Mouse (Mus musculus): ENCODE measurements around the gene Slmap. TPM values are rescaled to one million over a fixed set of nuclear protein-coding genes. Genes with fewer than 3 reads are reported as not detected.
"Not testable (repeated sequence)": the region's sequence is repeated elsewhere in the genome, so short reads cannot be mapped to it uniquely, and the experiment has no call there.

Slmap gene
- total and polyA plus RNA-seq, 2 experiments: 10.5 to 50.8 TPM

- no peak overlapping the region for H3K27ac ChIP-seq (replicated peaks; ENCODE audit: insufficient read depth, low read depth, low read length)
- H3K36me3 ChIP-seq (ENCODE audit: control insufficient read depth, insufficient read depth, low read length): no peaks in the 10 kb centered on the region
- no peaks in the 10 kb centered on the region for H3K27me3 ChIP-seq (ENCODE audit: control insufficient read depth, insufficient read depth, low read length)
- H3K4me3 ChIP-seq (ENCODE audit: insufficient read depth, low read depth, low read length): no peak overlapping the region
- H3K4me1 ChIP-seq (ENCODE audit: control insufficient read depth, insufficient read depth, low read length): no peaks in the 10 kb centered on the region
- no peak overlapping the region for H3K9ac ChIP-seq (ENCODE audit: low read depth, low read length)
- 95% methylated on average over 13 of the region's 13 CpGs for WGBS
- TF ChIP-seq CTCF (IDR thresholded peaks at IDR 0.05; ENCODE audit: low read depth, low read length) (no peak), POLR2A (IDR thresholded peaks at IDR 0.05; ENCODE audit: extremely low read depth, insufficient read depth, low read length) (no peak)
- H3K79me2 ChIP-seq (ENCODE audit: control insufficient read depth, insufficient read depth, low read length): no peaks in the 10 kb centered on the region
- no peak for DNase-seq (ENCODE audit: extremely low read depth, low read depth, low spot score)
Observed at GRCm38 (mm10) chr14:26391866-26392265, 142.9 kb downstream of the Slmap start.

- not testable (repeated sequence) for H3K27me3 ChIP-seq (ENCODE audit: control insufficient read depth, insufficient read depth, low read length); DNase-seq (ENCODE audit: extremely low read depth, low read depth, low spot score); H3K4me1 ChIP-seq (ENCODE audit: control insufficient read depth, insufficient read depth, low read length); H3K36me3 ChIP-seq (ENCODE audit: control insufficient read depth, insufficient read depth, low read length); H3K27ac ChIP-seq (replicated peaks; ENCODE audit: insufficient read depth, low read depth, low read length); H3K9ac ChIP-seq (ENCODE audit: low read depth, low read length); H3K79me2 ChIP-seq (ENCODE audit: control insufficient read depth, insufficient read depth, low read length); H3K4me3 ChIP-seq (ENCODE audit: insufficient read depth, low read depth, low read length)
- 88% methylated on average over 2 of the region's 2 CpGs for WGBS
Observed at GRCm38 (mm10) chr14:26388961-26389360, 145.8 kb downstream of the Slmap start.

- not testable (repeated sequence) for H3K4me1 ChIP-seq (ENCODE audit: control insufficient read depth, insufficient read depth, low read length); H3K79me2 ChIP-seq (ENCODE audit: control insufficient read depth, insufficient read depth, low read length); H3K36me3 ChIP-seq (ENCODE audit: control insufficient read depth, insufficient read depth, low read length); H3K27me3 ChIP-seq (ENCODE audit: control insufficient read depth, insufficient read depth, low read length); DNase-seq (ENCODE audit: extremely low read depth, low read depth, low spot score); H3K27ac ChIP-seq (replicated peaks; ENCODE audit: insufficient read depth, low read depth, low read length); H3K9ac ChIP-seq (ENCODE audit: low read depth, low read length); H3K4me3 ChIP-seq (ENCODE audit: insufficient read depth, low read depth, low read length)
- WGBS: 15% methylated on average over 5 of the region's 5 CpGs
Observed at GRCm38 (mm10) chr14:26386999-26387398, 147.7 kb downstream of the Slmap start.

- H3K79me2 ChIP-seq (ENCODE audit: control insufficient read depth, insufficient read depth, low read length); DNase-seq (ENCODE audit: extremely low read depth, low read depth, low spot score); H3K4me3 ChIP-seq (ENCODE audit: insufficient read depth, low read depth, low read length); H3K27ac ChIP-seq (replicated peaks; ENCODE audit: insufficient read depth, low read depth, low read length); H3K4me1 ChIP-seq (ENCODE audit: control insufficient read depth, insufficient read depth, low read length); H3K27me3 ChIP-seq (ENCODE audit: control insufficient read depth, insufficient read depth, low read length); H3K9ac ChIP-seq (ENCODE audit: low read depth, low read length); H3K36me3 ChIP-seq (ENCODE audit: control insufficient read depth, insufficient read depth, low read length): not testable (repeated sequence)
- WGBS: 94% methylated on average over 2 of the region's 2 CpGs
Observed at GRCm38 (mm10) chr14:26385659-26386058, 149.1 kb downstream of the Slmap start.

- WGBS: 73% methylated on average over 3 of the region's 3 CpGs
- no peak overlapping the region for H3K27ac ChIP-seq (replicated peaks; ENCODE audit: insufficient read depth, low read depth, low read length)
- no peaks in the 10 kb centered on the region for H3K27me3 ChIP-seq (ENCODE audit: control insufficient read depth, insufficient read depth, low read length)
- H3K79me2 ChIP-seq (ENCODE audit: control insufficient read depth, insufficient read depth, low read length): no peaks in the 10 kb centered on the region
- no peak for DNase-seq (ENCODE audit: extremely low read depth, low read depth, low spot score)
- no peak overlapping the region for H3K9ac ChIP-seq (ENCODE audit: low read depth, low read length)
- no peaks in the 10 kb centered on the region for H3K4me1 ChIP-seq (ENCODE audit: control insufficient read depth, insufficient read depth, low read length)
- no peak overlapping the region for H3K4me3 ChIP-seq (ENCODE audit: insufficient read depth, low read depth, low read length)
- no peaks in the 10 kb centered on the region for H3K36me3 ChIP-seq (ENCODE audit: control insufficient read depth, insufficient read depth, low read length)
- no peak for TF ChIP-seq CTCF (IDR thresholded peaks at IDR 0.05; ENCODE audit: low read depth, low read length)
- no peak for TF ChIP-seq POLR2A (IDR thresholded peaks at IDR 0.05; ENCODE audit: extremely low read depth, insufficient read depth, low read length)
Observed at GRCm38 (mm10) chr14:26379071-26379470, 155.7 kb downstream of the Slmap start.

GRCm38 (mm10) chr14:26376652-26377051 is 158.1 kb downstream of the Slmap start:
- 4% methylated on average over 2 of the region's 2 CpGs for WGBS
- peak; percentile 64; the same call in 1 of the 2 replicates for TF ChIP-seq CTCF (IDR thresholded peaks at IDR 0.05; ENCODE audit: low read depth, low read length)
- no peak for TF ChIP-seq POLR2A (IDR thresholded peaks at IDR 0.05; ENCODE audit: extremely low read depth, insufficient read depth, low read length)
- no peaks in the 10 kb centered on the region for H3K4me1 ChIP-seq (ENCODE audit: control insufficient read depth, insufficient read depth, low read length)
- no peak overlapping the region for H3K4me3 ChIP-seq (ENCODE audit: insufficient read depth, low read depth, low read length)
- H3K27me3 ChIP-seq (ENCODE audit: control insufficient read depth, insufficient read depth, low read length): no peaks in the 10 kb centered on the region
- no peak overlapping the region for H3K9ac ChIP-seq (ENCODE audit: low read depth, low read length)
- no peak overlapping the region for H3K27ac ChIP-seq (replicated peaks; ENCODE audit: insufficient read depth, low read depth, low read length)
- H3K36me3 ChIP-seq (ENCODE audit: control insufficient read depth, insufficient read depth, low read length): no peaks in the 10 kb centered on the region
- no peaks in the 10 kb centered on the region for H3K79me2 ChIP-seq (ENCODE audit: control insufficient read depth, insufficient read depth, low read length)
- DNase-seq (ENCODE audit: extremely low read depth, low read depth, low spot score): peak; percentile 44

Other genes starting within 250 kb of the Slmap start
- gene Dennd6a, start 38.9 kb upstream of the Slmap start, total RNA-seq (2014; rRNA removed): 18.5 and 19.7 TPM in 2 replicates
- 6.2 and 6.3 TPM in 2 replicates for gene Dennd6a, start 38.9 kb upstream of the Slmap start, polyA plus RNA-seq (2012; rRNA removed)
- 46.6 and 55.2 TPM in 2 replicates for gene Arf4, start 103.1 kb upstream of the Slmap start, total RNA-seq (2014; rRNA removed)
- 104 and 117 TPM in 2 replicates for gene Arf4, start 103.1 kb upstream of the Slmap start, polyA plus RNA-seq (2012; rRNA removed)
- gene Pde12, start 135.0 kb upstream of the Slmap start, total RNA-seq (2014; rRNA removed): 2.3 and 2.4 TPM in 2 replicates
- gene Pde12, start 135.0 kb upstream of the Slmap start, polyA plus RNA-seq (2012; rRNA removed): 3.2 and 3.5 TPM in 2 replicates
- gene Dnah12, start 158.3 kb upstream of the Slmap start, total RNA-seq (2014; rRNA removed): under 0.01 TPM in 1 of 2 replicates, not detected in the other
- not detected in 2 replicates for gene Dnah12, start 158.3 kb upstream of the Slmap start, polyA plus RNA-seq (2012; rRNA removed)